Mouse (Mus musculus) splenic B cell, adult 2 months (primary cell): Measurements from ENCODE around the gene Zmym4.
"Not testable (repeated sequence)": the region's sequence is repeated elsewhere in the genome, so short reads cannot be mapped to it uniquely, and the experiment has no call there.

ENCODE experiments used
- DNase-seq: peaks from one replicate; pipeline ENCODE4 v3.0.0-alpha.2; 2011; ENCODE audit warnings: low read depth, low spot score
- H3K27me3 ChIP-seq: 2 replicates; pipeline ENCODE4 v1.6.1; 2012; ENCODE audit warnings: mild to moderate bottlenecking, low read length, moderate library complexity, mixed read lengths; ENCODE audit not compliant: control insufficient read depth, poor library complexity, insufficient read depth, severe bottlenecking
- H3K36me3 ChIP-seq: 2 replicates; pipeline ENCODE4 v1.6.1; 2012; ENCODE audit warnings: mild to moderate bottlenecking, low read length, moderate library complexity, mixed read lengths; ENCODE audit not compliant: control insufficient read depth, poor library complexity, insufficient read depth, severe bottlenecking

Gene Zmym4

DNA sequence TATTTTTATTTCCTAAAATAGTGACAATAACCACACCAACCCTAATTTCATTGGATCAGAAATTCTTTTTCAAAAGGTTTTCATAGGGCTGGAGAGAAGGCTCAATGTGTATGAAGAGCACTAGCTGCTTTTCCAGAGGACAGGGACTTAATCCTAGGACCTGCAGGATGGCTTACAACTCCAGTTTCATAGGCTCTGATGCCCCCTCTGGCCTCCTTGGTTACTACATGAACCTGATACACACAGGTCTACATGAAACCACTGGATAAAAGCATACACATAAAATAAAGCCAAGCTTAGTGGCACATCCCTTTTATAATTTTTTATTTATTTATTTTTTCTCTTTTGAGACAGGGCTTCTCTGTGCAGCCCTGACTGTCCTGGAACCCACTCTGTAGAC is 9.5 kb upstream of the Zmym4 start:
- no peaks in the 10 kb centered on the region for H3K36me3 ChIP-seq
- H3K27me3 ChIP-seq = no peaks in the 10 kb centered on the region
- DNase-seq = peak; percentile 59

DNA sequence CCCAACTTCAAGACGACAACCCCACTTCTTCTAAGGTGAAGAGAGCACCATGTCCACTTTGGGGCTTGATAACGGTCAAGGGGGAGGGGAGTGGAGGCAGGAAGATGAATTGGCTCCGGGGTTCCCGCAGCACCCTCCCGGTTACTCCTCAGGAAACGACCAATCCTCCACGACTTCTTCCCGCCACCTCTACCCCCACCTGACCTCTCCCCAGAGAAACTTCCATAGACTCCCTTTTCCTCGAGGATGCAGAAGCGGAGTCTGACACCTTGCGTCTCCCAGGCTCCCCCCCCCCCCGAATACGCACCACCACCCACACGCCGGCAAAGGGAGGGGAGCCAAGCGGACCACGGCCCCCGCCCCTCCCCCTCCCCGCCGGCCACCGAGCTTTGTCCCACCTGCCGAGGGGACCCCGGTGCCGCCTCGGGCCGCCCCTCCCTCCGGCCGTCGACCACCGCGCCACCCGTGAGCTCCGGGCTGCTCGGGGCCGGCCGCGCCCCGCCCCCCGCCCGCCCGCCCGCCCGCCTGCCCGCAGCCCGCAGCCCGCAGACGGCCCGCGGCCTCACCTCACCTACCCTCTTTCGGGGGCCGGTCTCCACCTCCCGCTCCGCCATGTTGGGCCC is 583 bp downstream of the Zmym4 start:
- Histone ChIP-seq H3K36me3 (no peaks in the 10 kb centered on the region), H3K27me3 (no peaks in the 10 kb centered on the region)
- DNase-seq = peak; percentile 19

DNA sequence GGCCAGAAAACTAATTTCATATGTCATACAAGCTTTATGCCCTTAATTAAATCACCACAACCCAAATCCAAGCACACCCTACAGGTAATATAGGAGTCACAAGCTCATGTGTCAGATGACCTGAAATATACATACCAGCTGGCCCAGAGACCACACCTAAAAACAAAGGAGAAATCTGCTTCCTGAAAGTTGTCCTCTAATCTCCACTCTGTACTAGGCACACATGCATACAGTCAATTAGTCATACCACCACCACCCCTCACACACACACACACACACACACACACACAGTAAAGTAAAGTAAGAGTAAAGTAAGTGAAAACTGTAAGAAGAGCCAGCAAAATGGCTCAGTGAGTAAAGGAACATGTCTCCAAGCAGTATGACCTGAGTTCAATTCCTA is 9.3 kb downstream of the Zmym4 start:
- Histone ChIP-seq H3K36me3 (no peaks in the 10 kb centered on the region), H3K27me3 (no peaks in the 10 kb centered on the region)
- no peak for DNase-seq

DNA sequence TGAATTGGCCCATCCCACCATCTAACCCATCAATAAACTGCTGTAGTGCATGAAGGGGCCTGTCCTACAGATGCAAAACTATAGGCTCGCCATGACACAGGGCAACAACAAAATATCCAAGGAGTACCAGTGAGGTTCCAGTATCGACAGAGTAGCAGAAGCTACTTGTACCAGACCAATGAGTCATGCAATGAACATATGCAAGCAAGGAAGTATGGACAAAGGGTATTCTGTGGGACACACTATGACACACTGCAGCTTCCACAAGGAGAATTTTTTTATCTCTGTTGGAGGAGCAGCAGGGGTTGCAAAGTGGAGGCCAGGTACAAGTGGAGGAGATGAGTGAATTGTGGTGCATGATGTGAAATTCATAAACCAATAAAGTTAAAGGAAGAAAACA is 9.7 kb downstream of the Zmym4 start:
- Histone ChIP-seq H3K36me3 (no peaks in the 10 kb centered on the region), H3K27me3 (no peaks in the 10 kb centered on the region)
- no peak for DNase-seq

DNA sequence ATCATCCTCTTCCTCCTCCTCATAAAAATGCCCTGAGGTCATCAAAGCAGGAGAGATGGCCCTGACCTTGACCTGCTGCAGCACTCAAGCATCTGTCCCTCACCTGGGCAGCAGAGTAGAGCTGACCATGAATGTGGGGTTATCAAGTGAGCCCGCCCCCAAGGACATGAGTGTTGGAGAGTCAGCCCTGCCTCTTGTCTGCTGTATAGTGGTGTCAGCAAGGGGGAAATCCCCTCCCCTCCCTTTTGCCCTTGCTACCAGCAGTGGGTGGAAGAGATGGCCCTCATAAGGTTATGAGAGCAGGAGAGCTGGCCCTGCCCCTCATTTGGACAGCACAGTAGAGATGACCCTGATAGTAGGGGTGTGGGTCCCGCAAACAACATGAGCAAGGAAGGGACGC is 10.5 kb downstream of the Zmym4 start:
- no peak for DNase-seq
- no peaks in the 10 kb centered on the region for H3K36me3 ChIP-seq

DNA sequence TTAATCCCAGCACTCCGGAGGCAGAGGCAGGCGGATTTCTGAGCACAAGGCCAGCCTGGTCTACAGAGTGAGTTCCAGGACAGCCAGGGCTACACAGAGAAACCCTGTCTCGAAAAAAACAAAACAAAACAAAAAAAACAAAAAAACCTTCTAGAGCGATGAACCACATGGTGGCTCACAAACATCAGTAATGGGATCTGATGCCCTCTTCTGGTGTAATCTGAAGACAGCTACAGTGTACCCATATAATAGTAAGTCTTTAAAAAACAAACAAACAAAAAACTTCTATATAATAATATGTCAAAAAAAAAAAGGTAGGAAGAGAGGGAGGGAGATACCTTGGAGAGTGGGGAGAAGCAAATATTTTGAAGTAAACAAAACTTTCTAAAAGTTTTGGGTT is 17.1 kb downstream of the Zmym4 start:
- H3K36me3 ChIP-seq, H3K27me3 ChIP-seq: not testable (repeated sequence)
- DNase-seq = peak; percentile 5

More for the DNA sequence above, 10.5 kb downstream of the Zmym4 start:
- H3K27me3 ChIP-seq = no peaks in the 10 kb centered on the region

DNA sequence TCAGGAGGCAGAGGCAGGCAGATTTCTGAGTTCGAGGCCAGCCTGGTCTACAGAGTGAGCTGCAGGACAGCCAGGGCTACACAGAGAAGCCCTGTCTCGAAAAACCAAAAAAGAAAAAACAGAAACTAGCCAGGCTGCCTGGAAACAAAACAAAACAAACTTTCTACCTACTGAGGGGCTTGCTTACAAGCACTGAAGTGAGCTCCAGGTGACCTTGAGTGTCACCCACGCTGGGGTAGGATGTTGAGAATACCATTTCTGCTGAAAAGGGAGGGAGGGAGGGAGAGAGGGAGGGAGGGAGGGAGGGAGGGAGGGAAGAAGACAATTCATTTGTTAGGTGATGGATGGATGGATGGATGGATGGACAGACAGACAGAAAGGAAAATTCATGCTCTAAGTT is 24.5 kb downstream of the Zmym4 start:
- peaks cover 2% of the 10 kb centered on the region; the same call in 1 of the 2 replicates for H3K36me3 ChIP-seq

DNA sequence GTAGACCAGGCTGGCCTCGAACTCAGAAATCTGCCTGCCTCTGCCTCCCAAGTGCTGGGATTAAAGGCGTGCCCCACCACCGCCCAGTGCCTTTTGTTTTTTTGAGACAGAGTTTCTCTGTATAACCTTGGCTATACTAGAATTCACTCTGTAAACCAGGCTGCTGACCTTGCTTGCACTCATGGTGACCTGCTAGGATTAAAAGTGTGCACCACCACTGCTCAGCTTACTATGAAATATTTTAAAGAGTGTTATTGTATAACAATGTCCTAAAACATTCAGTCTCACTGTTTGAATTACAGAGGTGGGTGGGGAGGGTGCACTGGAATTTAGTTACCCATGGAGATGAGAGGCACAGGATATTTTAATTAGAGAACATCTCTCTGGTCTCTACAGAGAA is 25.1 kb downstream of the Zmym4 start:
- peaks cover 2% of the 10 kb centered on the region; the same call in 1 of the 2 replicates for H3K36me3 ChIP-seq
- no peak for DNase-seq
- H3K27me3 ChIP-seq = no peaks in the 10 kb centered on the region

More for the DNA sequence above, 24.5 kb downstream of the Zmym4 start:
- no peak for DNase-seq
- no peaks in the 10 kb centered on the region for H3K27me3 ChIP-seq

DNA sequence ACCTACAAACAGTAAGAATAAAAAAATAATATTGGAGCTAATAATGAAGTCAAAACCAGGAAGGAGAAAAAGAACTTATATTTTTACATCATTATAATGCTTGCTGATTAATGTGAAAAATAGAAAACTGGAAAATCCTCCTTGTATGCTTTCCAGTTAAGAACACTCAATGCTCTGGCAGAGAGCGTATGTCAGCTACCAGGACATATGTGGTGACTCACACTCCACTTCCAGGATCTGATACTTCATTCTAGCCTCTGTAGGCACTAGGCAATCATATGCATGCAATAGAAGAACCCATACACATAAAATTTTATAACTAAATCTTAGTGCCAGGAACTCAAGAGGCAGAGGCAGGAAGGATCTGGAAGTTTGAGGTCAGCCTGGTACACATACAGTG is 40.2 kb downstream of the Zmym4 start:
- DNase-seq = no peak
- Histone ChIP-seq H3K36me3 (no peaks in the 10 kb centered on the region; the same call in 1 of the 2 replicates), H3K27me3 (no peaks in the 10 kb centered on the region)

DNA sequence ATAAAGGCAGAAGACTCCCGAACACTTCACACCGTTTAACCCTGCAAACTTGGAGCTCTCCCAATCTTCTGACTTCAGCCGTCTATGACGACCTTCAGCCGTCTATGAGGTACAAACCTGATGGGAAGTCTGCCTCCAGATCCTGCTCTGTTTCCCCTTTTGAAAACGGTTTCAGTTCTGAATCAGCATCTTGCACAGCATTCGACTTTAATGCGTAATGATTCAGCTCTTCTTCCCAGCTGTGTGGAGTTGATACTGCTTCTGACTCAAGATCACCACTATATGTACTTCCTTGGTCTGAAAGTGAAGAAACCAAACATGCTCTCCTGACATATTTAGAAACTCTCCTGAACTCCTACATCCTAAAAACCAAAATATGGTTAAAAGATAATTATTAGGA is 78.1 kb downstream of the Zmym4 start:
- DNase-seq = no peak
- H3K36me3 ChIP-seq = peaks cover 7% of the 10 kb centered on the region

DNA sequence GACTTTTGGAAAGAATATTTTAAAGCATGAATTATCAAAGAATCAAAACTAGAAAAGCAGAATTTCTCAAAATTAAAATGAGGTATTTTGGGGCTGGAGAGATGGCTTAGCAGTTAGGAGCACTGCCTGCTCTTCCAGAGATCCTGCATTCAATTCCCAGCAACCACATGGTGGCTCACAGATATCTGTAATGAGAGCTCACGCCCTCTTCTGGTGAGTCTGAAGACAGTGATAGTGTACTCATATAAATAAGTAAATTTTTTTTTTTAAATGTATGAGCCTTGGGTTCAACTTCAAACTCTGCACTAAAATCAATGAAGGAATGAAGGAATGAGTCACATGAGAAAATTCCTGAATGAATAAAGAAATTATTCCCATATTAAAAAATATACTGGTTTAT is 82.0 kb downstream of the Zmym4 start:
- DNase-seq = peak; percentile 9
- no peaks in the 10 kb centered on the region; the same call in 1 of the 2 replicates for H3K27me3 ChIP-seq

More for the DNA sequence above, 78.1 kb downstream of the Zmym4 start:
- no peaks in the 10 kb centered on the region for H3K27me3 ChIP-seq

DNA sequence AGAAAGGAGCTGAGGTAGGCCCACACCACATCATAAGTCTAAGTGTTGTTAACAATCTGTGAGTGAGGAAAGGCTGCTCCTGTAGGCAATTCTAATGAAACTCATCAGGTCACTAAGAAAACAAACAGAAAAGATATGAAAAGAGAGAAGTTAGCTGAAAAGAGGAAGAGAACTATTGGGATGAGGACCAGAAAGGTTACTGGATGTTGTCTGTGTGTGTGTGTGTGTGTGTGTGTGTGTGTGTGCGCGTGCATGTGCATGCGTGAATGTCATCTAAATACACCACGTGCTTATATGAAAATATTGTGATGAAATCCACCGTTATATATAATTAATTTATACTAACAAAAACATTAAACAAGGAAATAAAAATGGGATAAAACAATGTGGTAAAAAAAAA is 84.3 kb downstream of the Zmym4 start:
- H3K27me3 ChIP-seq = no peaks in the 10 kb centered on the region; the same call in 1 of the 2 replicates
- no peak for DNase-seq
- H3K36me3 ChIP-seq = peaks cover 1% of the 10 kb centered on the region; the same call in 1 of the 2 replicates

More for the DNA sequence above, 82.0 kb downstream of the Zmym4 start:
- H3K36me3 ChIP-seq = peaks cover 3% of the 10 kb centered on the region; the same call in 1 of the 2 replicates

DNA sequence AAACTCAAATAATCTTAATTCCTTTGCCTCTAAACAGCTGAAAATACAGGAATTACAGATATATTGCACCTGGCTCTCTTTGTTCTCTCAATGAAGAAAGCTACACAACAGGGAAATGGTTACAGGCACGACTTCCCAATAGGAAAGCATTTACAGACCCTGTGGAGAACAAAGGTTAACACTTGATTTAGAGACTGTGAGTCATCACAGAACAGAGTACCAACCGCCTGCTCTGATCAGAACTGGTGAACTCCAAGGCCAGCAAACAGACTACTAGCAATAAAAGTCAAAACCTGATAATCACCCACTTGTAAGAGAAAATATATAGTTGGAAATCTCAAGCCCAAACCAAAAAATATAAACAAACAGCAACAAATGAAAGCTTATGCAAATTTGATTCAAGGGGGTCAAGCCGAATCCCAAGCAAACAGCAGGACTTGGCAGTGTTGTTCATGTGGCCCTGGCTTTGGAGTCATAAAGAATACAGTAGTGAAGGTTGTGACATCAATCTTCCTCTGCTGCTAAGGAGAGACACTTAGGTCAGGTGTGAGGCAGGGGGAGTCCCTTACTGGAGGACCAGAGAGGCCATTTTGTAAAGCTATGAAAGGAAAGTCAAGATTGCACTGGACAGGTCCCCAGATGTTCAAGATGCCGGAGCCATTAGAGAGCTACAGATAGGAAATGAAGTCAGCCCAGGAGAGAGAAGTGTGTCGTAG is 88.2 kb downstream of the Zmym4 start:
- no peaks in the 10 kb centered on the region; the same call in 1 of the 2 replicates for H3K27me3 ChIP-seq
- peaks cover 1% of the 10 kb centered on the region; the same call in 1 of the 2 replicates for H3K36me3 ChIP-seq

DNA sequence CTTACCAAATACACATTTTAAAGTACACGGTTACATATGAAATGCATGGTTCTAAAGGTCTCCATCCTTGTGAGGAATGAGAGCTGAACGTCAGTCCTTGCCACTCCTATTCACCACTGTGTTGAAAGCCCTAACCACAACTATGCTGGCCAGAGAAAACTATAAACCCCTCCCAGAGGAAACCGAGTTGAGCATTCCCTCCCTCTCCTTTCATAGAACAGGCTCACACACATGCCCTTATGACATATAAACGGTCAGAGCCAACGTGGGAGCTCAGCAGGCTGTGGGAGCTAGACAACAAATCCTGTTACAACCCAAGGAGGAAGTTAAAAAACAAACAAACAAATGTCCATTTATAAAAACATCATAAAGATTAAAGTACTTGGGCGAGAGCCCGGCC is 95.2 kb downstream of the Zmym4 start:
- Histone ChIP-seq H3K36me3 (peaks cover 2% of the 10 kb centered on the region; the same call in 1 of the 2 replicates), H3K27me3 (no peaks in the 10 kb centered on the region)
- no peak for DNase-seq

More for the DNA sequence above, 88.2 kb downstream of the Zmym4 start:
- no peak for DNase-seq

DNA sequence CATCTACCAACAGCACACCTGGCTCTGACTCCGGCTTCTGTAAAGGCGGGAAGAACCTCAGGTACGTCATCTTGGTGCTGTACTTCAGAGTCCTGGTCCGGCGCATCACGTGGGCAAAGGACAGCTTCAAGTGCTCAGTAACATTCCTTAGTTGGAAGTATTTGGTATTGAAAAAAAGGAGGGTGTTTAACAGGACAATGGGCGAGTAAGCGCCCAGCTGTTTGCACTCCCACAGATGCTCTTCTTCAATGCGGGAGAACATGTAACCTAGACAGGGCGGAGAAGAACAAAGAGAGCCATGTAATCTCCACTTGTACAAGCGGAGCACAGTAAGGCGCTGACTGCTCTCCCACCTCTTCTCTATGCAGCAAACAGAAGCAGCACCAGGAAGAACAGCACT is 99.2 kb downstream of the Zmym4 start:
- peaks cover 2% of the 10 kb centered on the region; the same call in 1 of the 2 replicates for H3K36me3 ChIP-seq
- H3K27me3 ChIP-seq = no peaks in the 10 kb centered on the region
- no peak for DNase-seq
